Mouse (Mus musculus): Measurements from ENCODE around the gene AW822073. TPM values are rescaled to one million over a fixed set of nuclear protein-coding genes. Genes with fewer than 3 reads are reported as not detected.
"Not testable (repeated sequence)": the region's sequence is repeated elsewhere in the genome, so short reads cannot be mapped to it uniquely, and the experiment has no call there.

AW822073 gene
- polyA plus RNA-seq (2015; fragmentation: Nextera tagmentation; extraction: Ambion mirVana) = not detected in 2 replicates

GRCm38 (mm10) chr10:58224827-58225785 lies at the start of gene AW822073:
AW822073 (minus strand) TSS chr10:58224930.
- H3K4me2 ChIP-seq; H3K27ac ChIP-seq; H3K9ac ChIP-seq; H3K27me3 ChIP-seq; H3K4me3 ChIP-seq; H3K9me3 ChIP-seq; H3K36me3 ChIP-seq; ATAC-seq (ENCODE audit: insufficient number of reproducible peaks, insufficient read depth, low FRiP score, low TSS enrichment, low read depth); H3K4me1 ChIP-seq: not testable (repeated sequence)
- 82% methylated on average over 18 of the region's 18 CpGs for WGBS

GRCm38 (mm10) chr10:58258466-58258865 lies 33.7 kb upstream of the AW822073 start:
- H3K36me3 ChIP-seq = peaks cover 41% of the 10 kb centered on the region
- no peak overlapping the region for H3K4me2 ChIP-seq
- H3K27ac ChIP-seq = no peak overlapping the region
- H3K9ac ChIP-seq = no peak overlapping the region
- H3K4me3 ChIP-seq = no peak overlapping the region
- 75% methylated on average over 5 of the region's 5 CpGs for WGBS
- ATAC-seq (ENCODE audit: insufficient number of reproducible peaks, insufficient read depth, low FRiP score, low TSS enrichment, low read depth) = no peak
- no peaks in the 10 kb centered on the region for H3K9me3 ChIP-seq
- peaks cover 6% of the 10 kb centered on the region; the same call in 1 of the 2 replicates for H3K4me1 ChIP-seq
- no peaks in the 10 kb centered on the region for H3K27me3 ChIP-seq

- H3K9ac ChIP-seq = peak overlapping the region; percentile 77
- H3K27me3 ChIP-seq = no peaks in the 10 kb centered on the region
- no peak for ATAC-seq (ENCODE audit: insufficient number of reproducible peaks, insufficient read depth, low FRiP score, low TSS enrichment, low read depth)
- H3K9me3 ChIP-seq = no peaks in the 10 kb centered on the region
- H3K4me2 ChIP-seq = peak overlapping the region; percentile 63
- no peak overlapping the region for H3K27ac ChIP-seq
- peak overlapping the region; percentile 75 for H3K4me3 ChIP-seq
- peaks cover 24% of the 10 kb centered on the region for H3K36me3 ChIP-seq
- 4% methylated on average over 4 of the region's 4 CpGs for WGBS
- H3K4me1 ChIP-seq = peaks cover 6% of the 10 kb centered on the region; the same call in 1 of the 2 replicates
These were observed 31.2 kb upstream of the AW822073 start for GRCm38 (mm10) chr10:58255954-58256353.

- ATAC-seq (ENCODE audit: insufficient number of reproducible peaks, insufficient read depth, low FRiP score, low TSS enrichment, low read depth) = peak; percentile 90
- H3K27me3 ChIP-seq = no peaks in the 10 kb centered on the region
- peak within 1 kb of the TSS; percentile 63 for H3K4me2 ChIP-seq
- H3K36me3 ChIP-seq = peaks cover 19% of the 10 kb centered on the region
- peak within 1 kb of the TSS; percentile 75 for H3K4me3 ChIP-seq
- H3K4me1 ChIP-seq = peaks cover 6% of the 10 kb centered on the region; the same call in 1 of the 2 replicates
- H3K27ac ChIP-seq = peak within 1 kb of the TSS; percentile 24
- H3K9ac ChIP-seq = peak within 1 kb of the TSS; percentile 77
- H3K9me3 ChIP-seq = no peaks in the 10 kb centered on the region
- under 1% methylated on average over 40 of the region's 58 CpGs for WGBS
These were observed 30.6 kb upstream of the AW822073 start, which contains the start of gene Gcc2 for GRCm38 (mm10) chr10:58255213-58255892. Gcc2 (plus strand) TSS chr10:58255497.

GRCm38 (mm10) chr10:58254635-58255175 lies 30.0 kb upstream of the AW822073 start:
- no peak for ATAC-seq (ENCODE audit: insufficient number of reproducible peaks, insufficient read depth, low FRiP score, low TSS enrichment, low read depth)
- H3K9ac ChIP-seq = peak overlapping the region; percentile 60
- peaks cover 13% of the 10 kb centered on the region for H3K36me3 ChIP-seq
- H3K4me1 ChIP-seq = peaks cover 6% of the 10 kb centered on the region; the same call in 1 of the 2 replicates
- no peaks in the 10 kb centered on the region for H3K9me3 ChIP-seq
- H3K4me3 ChIP-seq = peak overlapping the region; percentile 75
- peak overlapping the region; percentile 63 for H3K4me2 ChIP-seq
- H3K27me3 ChIP-seq = no peaks in the 10 kb centered on the region
- 35% methylated on average over 6 of the region's 6 CpGs for WGBS
- H3K27ac ChIP-seq = no peak overlapping the region

GRCm38 (mm10) chr10:58249535-58249934 lies 24.8 kb upstream of the AW822073 start:
- H3K36me3 ChIP-seq = no peaks in the 10 kb centered on the region
- WGBS = 17% methylated on average over 1 of the region's 1 CpGs
- no peak overlapping the region for H3K4me2 ChIP-seq
- H3K9ac ChIP-seq = no peak overlapping the region
- no peaks in the 10 kb centered on the region for H3K27me3 ChIP-seq
- no peaks in the 10 kb centered on the region for H3K9me3 ChIP-seq
- H3K27ac ChIP-seq = no peak overlapping the region
- no peak overlapping the region for H3K4me3 ChIP-seq
- peaks cover 3% of the 10 kb centered on the region; the same call in 1 of the 2 replicates for H3K4me1 ChIP-seq
- ATAC-seq (ENCODE audit: insufficient number of reproducible peaks, insufficient read depth, low FRiP score, low TSS enrichment, low read depth) = no peak

GRCm38 (mm10) chr10:58238984-58239740 lies 14.4 kb upstream of the AW822073 start:
- 85% methylated on average over 8 of the region's 8 CpGs for WGBS
- ATAC-seq (ENCODE audit: insufficient number of reproducible peaks, insufficient read depth, low FRiP score, low TSS enrichment, low read depth) = peak; percentile 91
- H3K4me1 ChIP-seq, H3K36me3 ChIP-seq, H3K27ac ChIP-seq, H3K27me3 ChIP-seq, H3K4me3 ChIP-seq, H3K4me2 ChIP-seq, H3K9me3 ChIP-seq, H3K9ac ChIP-seq: not testable (repeated sequence)

GRCm38 (mm10) chr10:58236613-58237012 lies 11.9 kb upstream of the AW822073 start, which contains the start of gene Gm4981:
Gm4981 (minus strand) TSS chr10:58236701.
- H3K4me1 ChIP-seq = no peaks in the 10 kb centered on the region
- ATAC-seq (ENCODE audit: insufficient number of reproducible peaks, insufficient read depth, low FRiP score, low TSS enrichment, low read depth) = no peak
- no peaks in the 10 kb centered on the region for H3K27me3 ChIP-seq
- 87% methylated on average over 10 of the region's 10 CpGs for WGBS
- H3K27ac ChIP-seq = no peak within 1 kb of the TSS
- no peaks in the 10 kb centered on the region for H3K36me3 ChIP-seq
- H3K4me3 ChIP-seq = no peak within 1 kb of the TSS
- no peak within 1 kb of the TSS for H3K9ac ChIP-seq
- H3K9me3 ChIP-seq = peaks cover 17% of the 10 kb centered on the region
- no peak within 1 kb of the TSS for H3K4me2 ChIP-seq

- H3K27ac ChIP-seq; ATAC-seq (ENCODE audit: insufficient number of reproducible peaks, insufficient read depth, low FRiP score, low TSS enrichment, low read depth): not testable (repeated sequence)
- 78% methylated on average over 4 of the region's 4 CpGs for WGBS
These were observed 10.3 kb upstream of the AW822073 start for GRCm38 (mm10) chr10:58234985-58235384.

GRCm38 (mm10) chr10:58233740-58234121 lies 9.0 kb upstream of the AW822073 start:
- not testable (repeated sequence) for H3K9ac ChIP-seq; H3K36me3 ChIP-seq; H3K4me3 ChIP-seq; H3K4me2 ChIP-seq; H3K27ac ChIP-seq; H3K4me1 ChIP-seq; ATAC-seq (ENCODE audit: insufficient number of reproducible peaks, insufficient read depth, low FRiP score, low TSS enrichment, low read depth); H3K27me3 ChIP-seq
- peaks cover 18% of the 10 kb centered on the region for H3K9me3 ChIP-seq

More at GRCm38 (mm10) chr10:58234985-58235384, 10.3 kb upstream of the AW822073 start:
- not testable (repeated sequence) for H3K4me1 ChIP-seq, H3K9ac ChIP-seq, H3K36me3 ChIP-seq, H3K4me2 ChIP-seq, H3K27me3 ChIP-seq, H3K4me3 ChIP-seq
- H3K9me3 ChIP-seq = peaks cover 21% of the 10 kb centered on the region
